Mouse (Mus musculus): Measurements from ENCODE around the gene Lypd8.
A peak's percentile ranks its signal among the peaks of the same experiment; 100 is the strongest.

DNA sequence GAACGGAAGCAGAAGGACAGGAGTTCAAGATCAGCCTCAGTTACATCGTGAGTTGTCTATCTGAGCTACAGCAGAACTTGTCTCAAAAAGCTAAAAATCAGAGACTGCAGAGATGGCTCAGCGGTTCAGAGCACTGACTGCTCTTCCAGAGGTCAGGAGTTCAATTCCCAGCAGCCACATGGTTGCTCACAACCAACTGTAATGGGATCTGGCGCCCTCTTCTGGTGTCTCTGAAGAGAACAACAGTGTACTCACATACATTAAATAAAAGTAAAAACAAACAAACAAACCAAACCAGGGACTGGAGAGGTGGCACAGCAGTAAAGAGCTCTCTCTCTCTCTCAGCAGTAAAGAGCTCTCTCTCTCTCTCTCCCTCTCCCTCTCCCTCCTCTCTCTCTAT lies 28.2 kb upstream of the Lypd8 start:
- TF ChIP-seq POLR2A (IDR thresholded peaks at IDR 0.05; ENCODE audit: extremely low read depth, insufficient read depth, low read length) (no peak), CTCF (IDR thresholded peaks at IDR 0.05; ENCODE audit: low read depth, low read length) (0 out of 2 replicates have a peak, but pooled peaks have one; percentile 10)
